Mouse (Mus musculus): ENCODE results near the gene B3gnt2.
"Not testable (repeated sequence)": the region's sequence is repeated elsewhere in the genome, so short reads cannot be mapped to it uniquely, and the experiment has no call there.

Gene B3gnt2

DNA sequence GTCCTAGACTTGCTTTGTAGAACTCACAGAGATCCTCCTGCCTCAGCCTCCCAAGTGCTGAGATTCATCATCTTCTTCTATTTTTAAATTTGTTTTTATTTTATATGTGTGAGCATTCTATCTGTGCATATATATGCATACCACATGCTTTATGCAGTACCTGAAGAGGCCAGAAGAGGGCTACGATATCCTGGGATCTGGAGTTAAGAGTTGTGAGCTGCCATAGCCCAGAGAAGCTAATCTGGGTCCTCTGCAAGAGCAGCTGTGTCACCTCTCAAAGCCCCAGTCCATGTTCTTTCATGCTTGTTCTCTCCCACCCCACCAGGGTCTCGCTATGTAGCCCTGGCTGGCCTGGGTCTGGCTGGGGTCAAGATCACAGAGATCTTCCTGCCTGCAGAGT is 83.2 kb downstream of the B3gnt2 start:
- DNase-seq (ENCODE audit: low spot score in 2 of 2): no peak

GRCm38 (mm10) chr11:22774821-22775220 is 85.9 kb downstream of the B3gnt2 start:
- DNase-seq (ENCODE audit: low spot score in 2 of 2): no peak

GRCm38 (mm10) chr11:22766238-22766637 is 94.5 kb downstream of the B3gnt2 start:
- no peak for DNase-seq (ENCODE audit: low spot score in 2 of 2)

DNA sequence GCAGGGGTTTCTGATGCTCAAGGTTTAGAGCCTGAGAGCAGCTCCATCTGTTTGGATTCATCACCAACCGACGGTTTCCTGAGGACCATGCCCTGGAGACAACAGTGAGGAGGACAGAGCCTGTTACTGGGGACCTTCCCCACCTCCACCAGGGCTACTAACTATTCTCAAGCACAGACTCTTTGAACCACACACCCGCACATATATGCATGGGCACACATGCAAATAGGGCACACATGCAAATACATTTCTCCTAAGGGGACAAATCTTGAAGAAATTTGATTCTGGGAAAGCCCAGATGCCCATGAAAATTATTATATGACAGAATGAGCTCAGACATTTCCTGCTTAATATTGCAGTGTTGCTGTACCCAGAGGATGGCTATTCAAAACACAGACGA is 95.3 kb downstream of the B3gnt2 start:
- DNase-seq (ENCODE audit: low spot score in 2 of 2): no peak

DNA sequence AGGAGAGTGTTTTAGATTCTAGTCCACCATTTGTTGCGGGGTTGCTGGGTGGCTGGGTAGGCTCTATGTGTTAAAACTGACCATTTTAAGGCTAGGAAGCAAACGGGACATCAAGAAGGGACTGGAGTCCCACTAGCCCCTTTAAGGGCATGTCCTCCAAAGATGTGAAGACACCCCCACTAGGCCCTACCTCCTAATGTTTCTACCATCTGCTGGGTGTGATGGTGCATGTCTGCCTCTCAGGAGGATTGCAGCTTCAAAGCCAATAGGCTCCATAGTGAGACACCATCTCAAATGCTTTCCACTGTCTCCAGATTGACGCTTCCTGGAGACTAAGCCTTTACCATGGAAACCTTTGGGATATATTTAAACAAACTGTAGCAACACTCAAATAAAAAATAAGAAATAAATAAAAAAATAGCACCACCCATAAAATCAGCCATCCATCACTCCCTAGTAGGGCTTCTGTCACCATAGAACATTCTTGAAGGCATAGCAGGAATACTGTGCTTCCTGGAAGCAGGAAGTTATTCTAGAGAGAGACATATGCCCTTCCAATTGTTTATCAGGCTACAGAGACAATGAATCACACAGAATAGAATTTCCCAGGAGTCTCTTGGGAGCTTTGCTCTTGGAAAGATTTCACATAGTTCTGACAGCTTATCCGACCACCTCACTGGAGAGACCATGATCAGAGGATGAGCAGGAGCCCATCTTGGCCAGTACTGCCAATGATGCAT is 97.0 kb downstream of the B3gnt2 start:
- no peak for DNase-seq (ENCODE audit: low spot score in 2 of 2)

- DNase-seq (ENCODE audit: low spot score in 2 of 2): no peak
Measured at GRCm38 (mm10) chr11:22763055-22763454, 97.7 kb downstream of the B3gnt2 start.

- no peak for DNase-seq (ENCODE audit: low spot score in 2 of 2)
Measured at GRCm38 (mm10) chr11:22762236-22762927, 98.4 kb downstream of the B3gnt2 start.

GRCm38 (mm10) chr11:22759783-22760182 is 101.0 kb downstream of the B3gnt2 start:
- no peak for DNase-seq (ENCODE audit: low spot score in 2 of 2)

GRCm38 (mm10) chr11:22756168-22756980 is 104.4 kb downstream of the B3gnt2 start:
- no peak for DNase-seq (ENCODE audit: low spot score in 2 of 2)

- DNase-seq (ENCODE audit: low spot score in 2 of 2): no peak
Measured at GRCm38 (mm10) chr11:22755180-22755579, 105.6 kb downstream of the B3gnt2 start.

DNA sequence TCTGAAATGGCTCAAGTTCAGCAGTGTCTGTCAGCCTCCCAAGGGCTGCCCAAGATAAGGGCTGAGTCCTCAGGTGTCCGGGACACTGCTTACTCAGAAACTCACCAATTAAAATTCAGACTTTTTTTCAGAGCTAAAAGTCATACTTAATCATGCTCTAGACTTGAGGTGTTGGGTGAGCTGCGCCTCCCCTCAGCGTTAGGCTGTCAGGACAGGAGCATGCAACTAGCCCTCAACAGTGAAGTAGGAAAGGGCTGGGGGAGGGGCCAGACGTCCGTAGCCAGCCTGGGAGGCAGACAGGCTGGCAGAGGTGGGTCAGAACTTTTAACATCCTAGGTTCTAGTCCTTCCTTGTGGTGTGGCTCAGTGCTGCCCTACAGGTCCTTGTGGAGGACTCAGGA is 108.2 kb downstream of the B3gnt2 start:
- no peak for DNase-seq (ENCODE audit: low spot score in 2 of 2)

DNA sequence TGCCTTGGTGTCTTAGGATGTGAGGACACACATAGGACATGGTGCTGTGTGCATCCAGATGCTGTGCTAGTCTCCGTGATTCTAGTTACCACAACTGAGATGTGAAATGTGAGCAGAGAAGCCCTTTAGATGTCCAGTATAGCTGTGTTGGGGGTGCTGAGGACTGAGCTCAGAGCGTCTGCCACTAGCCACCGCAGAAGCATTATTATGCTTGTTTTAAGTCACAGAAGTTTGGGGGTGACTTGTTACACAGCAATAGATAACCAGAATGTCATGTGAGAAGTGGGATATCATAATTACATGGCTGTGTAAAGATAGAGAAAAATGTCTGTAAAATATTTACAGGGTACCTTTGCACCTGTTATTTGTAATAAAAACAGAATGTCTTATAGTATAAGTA is 109.2 kb downstream of the B3gnt2 start:
- DNase-seq (ENCODE audit: low spot score in 2 of 2): no peak

DNA sequence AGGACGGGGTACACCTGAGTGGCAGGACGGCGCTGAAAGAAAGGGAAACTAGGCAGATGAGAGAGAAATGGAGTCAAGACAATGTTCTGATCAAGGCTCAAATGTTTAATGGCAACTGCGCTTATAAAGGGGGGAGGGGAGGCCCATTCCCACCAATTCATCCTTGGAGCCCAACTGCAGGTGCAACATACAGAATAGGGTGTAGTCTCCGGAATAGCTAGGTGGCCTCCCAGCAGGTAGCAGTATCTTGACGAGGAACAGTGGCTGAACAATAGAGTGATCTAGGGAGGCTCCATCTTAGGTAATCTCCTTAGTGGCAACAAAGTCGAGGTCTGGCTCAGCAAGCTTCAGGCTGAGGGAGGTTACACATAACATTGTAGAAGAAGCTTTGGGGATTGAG is 113.4 kb downstream of the B3gnt2 start:
- no peak for DNase-seq (ENCODE audit: low spot score in 2 of 2)

GRCm38 (mm10) chr11:22745356-22745755 is 115.4 kb downstream of the B3gnt2 start:
- no peak for DNase-seq (ENCODE audit: low spot score in 2 of 2)

DNA sequence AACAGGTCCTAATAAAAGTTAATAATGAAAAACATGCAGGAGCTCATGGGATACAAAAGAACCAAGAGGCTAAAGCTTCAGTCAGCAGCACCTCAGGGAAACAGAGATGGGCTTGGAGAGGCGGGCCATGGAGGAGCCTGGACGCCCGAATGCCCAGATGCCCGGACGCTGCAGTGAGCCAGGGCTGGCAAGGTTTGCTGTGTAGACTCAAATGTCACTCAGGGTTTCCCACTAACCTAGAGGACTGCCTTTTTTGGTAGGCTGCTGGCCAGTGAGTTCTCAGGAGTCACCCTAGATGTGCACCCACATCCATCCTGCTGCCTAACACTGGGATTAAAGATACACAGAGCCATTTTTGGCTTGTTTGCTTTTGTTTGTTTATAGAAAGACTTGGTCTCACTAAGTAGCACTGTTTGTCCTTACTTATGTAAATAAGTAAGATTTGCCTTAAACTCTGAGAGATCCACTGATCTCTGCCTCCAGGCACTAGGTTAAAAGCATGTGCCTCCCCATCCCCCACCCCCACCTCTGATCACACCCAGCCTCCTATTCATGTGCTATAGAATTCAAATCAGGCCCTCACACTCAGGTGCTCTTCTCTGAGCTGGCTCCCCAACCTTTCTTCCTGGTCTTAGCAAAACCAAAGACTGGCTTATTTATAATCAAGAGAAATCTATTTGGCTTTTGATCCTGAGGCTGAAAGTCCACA is 117.0 kb downstream of the B3gnt2 start:
- no peak for DNase-seq (ENCODE audit: low spot score in 2 of 2)

DNA sequence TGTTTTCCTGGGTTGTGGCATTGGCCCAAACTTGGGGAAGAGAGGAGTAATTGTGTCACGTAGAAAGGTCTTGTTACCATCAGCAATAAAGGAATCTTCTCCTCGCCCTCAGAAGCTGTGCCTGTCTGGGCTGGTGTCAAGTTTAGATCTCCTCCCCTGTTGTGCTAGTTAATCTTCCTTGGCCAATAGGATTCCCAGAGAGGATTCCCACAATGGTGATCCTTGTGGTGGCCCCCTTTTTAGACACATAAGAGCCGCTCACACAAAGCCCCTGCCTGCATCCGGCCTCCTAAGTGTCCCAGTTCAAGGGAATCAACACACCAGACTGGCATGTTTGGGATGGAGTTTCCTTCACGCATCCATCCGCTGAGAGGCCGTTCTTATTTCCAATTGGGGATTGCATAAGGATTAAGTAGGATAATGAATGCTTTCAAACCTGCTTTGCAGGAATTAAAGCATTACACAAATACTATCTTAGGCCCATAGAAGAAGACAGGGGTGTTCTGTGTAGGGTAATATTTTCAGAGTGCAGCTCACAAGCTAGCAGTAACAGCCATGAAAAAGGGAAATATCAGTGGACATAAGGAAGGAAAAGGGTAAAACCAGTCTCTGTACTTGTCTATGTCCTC is 118.6 kb downstream of the B3gnt2 start:
- DNase-seq (ENCODE audit: low spot score in 2 of 2): no peak

GRCm38 (mm10) chr11:22741436-22741835 is 119.3 kb downstream of the B3gnt2 start:
- DNase-seq (ENCODE audit: low spot score in 2 of 2): no peak

GRCm38 (mm10) chr11:22739497-22740288 is 121.1 kb downstream of the B3gnt2 start:
- DNase-seq (ENCODE audit: low spot score in 2 of 2): no peak

DNA sequence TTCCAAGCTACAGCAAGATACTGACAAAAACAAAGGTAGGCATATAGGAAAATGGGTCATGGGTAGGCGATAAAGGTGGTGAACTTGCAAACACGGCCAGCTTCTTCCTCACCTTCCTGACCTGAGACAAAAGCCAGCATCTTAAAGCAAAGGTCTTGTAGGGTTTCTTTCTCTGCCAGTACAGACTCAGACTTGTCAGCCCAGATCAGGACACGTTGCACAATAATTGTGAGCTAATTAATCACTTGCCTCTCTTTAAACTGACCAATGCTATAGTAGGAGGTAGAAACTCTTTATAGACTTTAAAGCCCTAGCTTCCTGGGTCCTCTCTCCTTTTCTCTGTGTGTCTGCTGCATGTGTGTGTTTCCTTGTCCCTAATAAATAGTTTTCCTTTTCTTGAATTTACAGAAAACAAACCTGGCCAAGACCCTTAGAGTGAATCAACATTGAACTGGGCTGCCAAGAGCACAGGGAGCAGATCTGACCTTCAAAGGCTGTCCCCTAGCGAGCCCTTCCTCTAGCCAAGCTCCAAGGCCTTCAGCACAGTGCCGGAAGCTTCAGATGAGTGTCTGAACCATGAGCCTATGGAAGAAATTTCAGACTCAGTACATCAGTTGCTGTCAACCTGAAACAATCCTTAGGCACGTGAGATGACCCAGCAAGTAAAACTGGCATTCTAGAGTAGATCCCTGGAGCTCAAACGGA is 124.1 kb downstream of the B3gnt2 start:
- no peak for DNase-seq (ENCODE audit: low spot score in 2 of 2)

- DNase-seq (ENCODE audit: low spot score in 2 of 2): not testable (repeated sequence)
Measured at GRCm38 (mm10) chr11:22735128-22735527, 125.6 kb downstream of the B3gnt2 start.

Data from frontal cortex, postnatal 14 days (tissue).